Mouse (Mus musculus): ENCODE measurements around the gene Fhdc1.

Fhdc1 gene

DNA sequence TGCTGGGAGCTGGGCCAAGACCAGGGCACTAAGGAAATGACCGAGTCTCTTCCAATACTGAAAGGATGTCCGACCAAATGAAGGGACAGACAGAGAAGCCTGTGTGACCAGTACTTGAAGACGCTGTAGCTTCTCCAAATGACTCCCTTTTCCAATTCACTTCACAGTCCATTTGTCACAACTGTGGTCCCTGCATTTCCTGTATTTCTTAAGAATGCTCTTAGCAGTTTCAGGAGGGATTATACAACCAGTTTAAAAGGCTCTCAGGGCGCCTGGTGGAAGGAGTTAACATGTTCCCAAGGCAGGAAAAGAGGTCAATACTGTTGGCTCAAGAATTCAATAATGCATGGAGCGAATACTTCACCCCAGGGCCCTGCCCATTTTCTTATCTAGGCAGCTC lies 7.3 kb downstream of the Fhdc1 start:
- no peak for DNase-seq

DNA sequence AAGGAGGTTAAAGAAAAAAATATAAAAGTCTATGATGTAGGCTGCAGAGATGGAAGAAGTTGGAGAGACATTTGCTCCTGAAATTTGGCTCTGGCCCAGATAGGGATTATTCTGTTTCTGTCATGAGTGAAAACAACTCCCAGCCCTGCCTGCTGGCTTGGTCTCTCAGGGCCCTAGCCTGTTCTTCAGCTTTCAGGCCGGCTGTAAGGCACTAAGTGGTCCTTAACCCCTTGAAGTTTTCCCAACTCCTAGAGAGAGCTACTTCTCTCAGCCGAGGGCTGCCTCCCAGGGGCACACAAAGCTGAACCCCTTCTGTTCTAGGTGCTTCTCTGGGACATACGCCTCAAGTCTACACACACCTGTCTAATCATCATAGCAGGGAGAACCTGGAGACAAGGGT lies 7.7 kb downstream of the Fhdc1 start:
- no peak for DNase-seq

DNA sequence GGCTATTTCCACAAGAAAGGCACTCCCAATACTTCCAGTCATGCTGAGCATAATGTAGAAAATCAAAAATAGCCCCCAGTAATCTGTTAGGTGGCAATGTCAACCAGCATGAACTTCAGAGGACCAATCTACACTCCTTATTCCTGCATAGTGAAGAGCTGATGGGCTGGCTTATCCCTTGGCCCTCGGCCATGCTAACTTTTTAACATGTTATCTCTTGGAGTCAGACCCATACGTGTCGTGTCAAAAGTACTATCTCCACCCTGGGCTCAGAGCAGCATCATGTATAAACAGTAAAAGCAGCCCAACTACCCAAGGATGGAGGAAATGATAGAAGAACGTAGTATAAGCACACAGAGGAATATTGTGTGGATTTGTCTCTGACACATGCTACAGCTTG lies 9.1 kb downstream of the Fhdc1 start:
- DNase-seq: no peak

DNA sequence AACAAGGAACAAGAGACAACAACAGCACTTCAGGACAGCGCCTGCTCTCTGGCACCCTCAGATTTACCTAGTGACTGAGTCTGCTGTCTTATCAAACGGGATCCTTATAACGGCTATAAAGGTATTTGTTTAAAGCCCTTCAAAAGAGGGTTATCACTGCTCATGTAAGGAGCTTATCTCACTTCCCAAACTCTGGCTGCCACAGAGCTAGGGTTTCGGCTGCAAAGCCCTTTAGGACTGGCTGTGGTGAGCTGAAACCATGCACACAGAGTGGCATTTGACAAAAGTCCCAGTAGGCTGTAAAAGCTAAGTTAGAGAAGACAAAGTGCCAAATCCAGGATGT lies 12.1 kb downstream of the Fhdc1 start:
- DNase-seq: no peak

DNA sequence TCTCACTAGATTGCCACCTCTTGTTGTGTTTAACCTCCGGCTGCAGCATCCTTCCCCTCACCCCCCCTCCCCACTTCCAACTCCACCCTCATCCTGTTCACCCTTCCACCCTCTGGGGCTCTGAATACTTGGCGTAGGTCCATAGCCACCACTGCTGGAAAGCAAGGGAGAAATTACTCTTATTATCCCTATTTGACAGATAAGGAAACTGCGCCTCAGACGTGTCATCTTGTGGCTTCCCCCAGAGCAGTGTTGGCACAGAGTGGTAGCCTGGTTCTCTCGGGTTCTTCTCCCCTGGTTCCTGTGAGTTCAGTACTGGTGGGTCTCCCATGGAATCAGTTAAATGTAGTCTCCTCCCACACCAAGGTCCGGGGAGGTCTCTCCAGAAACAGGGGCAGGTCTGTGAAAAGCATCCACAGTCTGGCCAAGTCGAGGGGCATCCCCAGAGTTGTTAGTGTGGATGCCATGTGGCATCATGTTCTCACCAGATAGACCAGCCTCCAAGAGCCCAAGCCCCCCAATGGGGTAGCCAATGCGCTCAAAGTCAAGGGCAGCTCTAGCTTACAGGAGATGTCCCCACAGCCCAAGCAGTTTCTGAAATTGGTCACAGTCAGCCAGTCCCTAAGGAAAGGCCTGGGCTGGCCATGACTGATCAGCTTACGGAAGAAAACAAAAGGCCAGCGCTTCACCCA lies 12.7 kb downstream of the Fhdc1 start:
- DNase-seq: no peak

DNA sequence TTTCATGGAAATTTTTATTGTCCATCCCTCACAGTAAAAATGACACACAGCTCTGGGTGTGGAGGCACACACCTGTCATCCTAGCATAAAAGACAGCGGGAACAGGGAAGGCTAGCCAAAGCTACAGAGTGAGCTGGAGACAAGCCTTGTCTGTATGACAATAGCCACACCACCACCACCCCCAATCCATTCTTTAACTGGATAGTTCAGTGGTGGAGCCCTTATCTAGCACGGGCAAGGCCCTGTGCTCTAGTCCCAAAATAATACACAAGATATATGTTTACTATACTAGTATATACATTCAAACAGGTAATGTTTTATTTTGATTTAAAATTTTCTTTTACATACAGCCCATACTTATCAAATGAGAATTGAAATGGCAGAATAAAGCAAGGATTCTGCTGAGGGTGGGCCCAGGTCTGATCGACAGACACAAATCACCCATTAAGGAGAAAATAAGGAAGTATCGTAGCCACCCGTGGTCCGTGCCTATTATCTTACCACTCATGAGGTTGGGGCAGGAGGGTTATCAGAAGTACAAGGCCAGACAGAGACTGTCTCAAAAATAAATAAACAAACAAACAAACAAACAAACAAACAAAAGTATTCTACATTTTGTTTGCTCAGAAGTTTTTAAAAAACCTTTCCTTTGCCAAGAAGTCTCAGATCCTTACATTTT lies 14.3 kb downstream of the Fhdc1 start:
- no peak for DNase-seq

DNA sequence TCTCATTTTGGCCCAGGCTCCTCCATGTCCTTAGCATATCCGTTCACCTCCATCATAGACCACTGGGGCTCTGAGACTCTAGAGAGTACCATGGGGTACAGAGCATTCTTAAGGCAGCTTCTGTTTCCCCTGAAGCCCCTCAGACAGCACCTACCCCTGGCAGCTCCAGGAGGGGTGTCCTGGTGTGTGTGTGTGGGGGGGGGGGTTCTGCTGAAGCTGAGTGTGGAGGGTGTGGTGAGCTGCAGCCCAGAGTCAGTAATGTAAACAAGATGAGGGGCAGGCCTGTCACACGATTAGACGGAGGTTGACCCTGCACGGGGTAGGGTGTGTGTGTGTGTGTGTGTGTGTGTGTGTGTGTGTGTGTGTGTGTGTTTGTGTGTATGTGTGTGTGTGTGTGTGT lies 18.5 kb downstream of the Fhdc1 start:
- no peak for DNase-seq

DNA sequence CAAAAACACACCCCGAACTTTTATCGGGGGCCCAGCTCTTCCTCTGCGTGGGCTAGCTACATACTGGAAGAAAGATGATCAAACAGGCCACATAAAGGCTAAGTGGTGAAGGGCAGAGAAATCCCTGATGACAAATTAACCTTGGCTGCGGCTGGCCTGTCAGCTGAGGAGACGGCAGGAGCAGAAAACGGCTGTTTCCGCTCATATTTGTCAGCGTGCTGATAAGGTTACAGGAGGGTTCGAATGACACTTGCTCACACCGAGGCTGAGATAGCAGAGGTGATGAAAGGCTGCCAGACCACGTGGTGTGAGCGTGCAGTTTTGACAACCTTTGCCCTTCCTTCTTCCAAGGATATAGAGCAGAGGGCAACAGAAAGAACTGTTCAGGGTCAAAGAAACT lies 19.3 kb downstream of the Fhdc1 start:
- DNase-seq: no peak

DNA sequence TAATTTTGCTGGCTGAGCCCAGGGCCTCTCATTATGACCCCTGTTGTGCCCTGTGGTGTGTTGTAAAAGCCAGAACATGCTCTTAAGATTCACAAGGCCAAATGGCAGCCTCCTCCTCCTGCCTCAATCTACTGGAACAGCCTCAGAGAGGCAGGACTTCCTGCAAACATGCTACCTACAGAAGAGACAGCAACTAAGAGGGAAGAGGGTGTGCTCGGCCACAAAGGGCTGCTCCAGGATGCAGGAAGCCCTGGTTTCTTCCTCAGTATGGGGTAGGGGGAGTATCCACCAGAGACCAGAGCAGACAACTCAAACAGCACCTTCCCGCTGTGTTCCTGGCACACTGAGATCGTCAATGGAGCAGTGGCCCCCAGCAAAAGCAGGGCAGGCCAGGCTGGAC lies 19.7 kb downstream of the Fhdc1 start:
- DNase-seq: no peak

DNA sequence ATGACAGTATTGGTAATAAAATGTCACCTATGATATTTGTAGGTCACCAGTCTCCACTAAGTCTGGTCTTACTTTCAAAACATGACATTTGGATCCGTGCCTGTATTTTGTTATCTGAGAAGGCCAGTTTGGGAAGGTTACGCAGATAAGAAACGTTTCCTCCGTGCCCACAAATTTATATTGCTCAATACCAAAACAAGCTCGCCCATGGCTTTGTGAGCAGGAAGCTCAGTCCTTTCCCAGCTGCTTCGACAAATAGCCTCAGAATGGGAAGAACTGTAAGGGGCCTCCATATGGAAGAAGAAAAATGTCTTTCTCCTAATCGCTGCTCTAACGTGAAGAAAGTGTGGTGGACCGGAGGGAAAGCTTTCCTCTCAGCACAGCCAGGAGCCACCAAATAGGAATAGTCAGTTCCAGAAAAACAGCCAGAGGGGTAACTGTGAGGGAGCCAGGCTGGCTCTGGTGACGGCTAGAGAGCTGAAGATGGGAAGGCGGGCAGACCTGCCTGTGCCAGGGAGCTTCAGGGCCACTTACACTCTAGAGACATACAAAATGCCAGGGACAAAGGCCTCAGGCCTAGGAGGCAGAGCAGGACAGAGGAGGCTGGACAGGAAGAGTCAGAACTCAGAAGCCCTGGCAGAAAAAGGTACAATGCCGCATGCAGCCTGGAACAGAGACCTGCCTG lies 24.4 kb downstream of the Fhdc1 start:
- no peak for DNase-seq

DNA sequence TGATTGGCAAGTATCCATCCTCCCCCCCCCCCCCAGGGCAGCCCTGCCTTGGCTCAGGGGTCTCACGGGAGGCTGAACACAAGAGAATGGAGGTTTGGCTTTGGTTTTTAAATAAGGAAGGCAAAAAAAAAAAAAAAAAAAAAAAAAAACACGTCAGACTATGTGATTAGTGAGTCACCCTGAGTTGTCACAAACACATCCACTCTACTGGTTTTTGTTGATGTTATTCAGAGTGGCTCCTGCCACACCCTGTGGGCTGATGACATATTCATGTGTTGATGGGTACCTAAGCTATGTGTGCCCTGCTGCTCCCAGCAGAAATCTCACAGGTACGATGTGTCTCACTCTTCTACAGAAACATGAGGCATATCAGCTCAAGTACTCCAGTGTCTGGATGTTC lies 29.6 kb downstream of the Fhdc1 start:
- DNase-seq: no peak

DNA sequence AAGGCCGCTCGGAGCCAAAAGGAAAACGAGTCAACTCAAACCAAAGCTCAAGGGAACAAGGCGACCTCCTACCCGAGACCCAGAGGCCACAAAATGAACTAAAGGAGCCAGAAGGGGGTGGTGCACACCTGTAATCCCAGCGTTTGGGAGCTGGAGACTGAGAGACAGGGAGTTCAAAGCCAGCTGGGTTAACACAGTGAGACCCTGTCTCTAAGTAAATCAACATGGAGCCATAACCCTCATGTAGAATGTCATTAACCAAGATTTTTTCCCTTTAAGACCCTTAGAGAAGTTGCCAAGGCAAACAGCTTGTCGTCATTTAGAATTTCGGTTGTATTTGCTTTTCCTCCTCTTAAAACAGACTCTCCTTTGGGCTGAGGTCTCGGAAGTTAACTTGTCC lies 31.2 kb downstream of the Fhdc1 start:
- no peak for DNase-seq

DNA sequence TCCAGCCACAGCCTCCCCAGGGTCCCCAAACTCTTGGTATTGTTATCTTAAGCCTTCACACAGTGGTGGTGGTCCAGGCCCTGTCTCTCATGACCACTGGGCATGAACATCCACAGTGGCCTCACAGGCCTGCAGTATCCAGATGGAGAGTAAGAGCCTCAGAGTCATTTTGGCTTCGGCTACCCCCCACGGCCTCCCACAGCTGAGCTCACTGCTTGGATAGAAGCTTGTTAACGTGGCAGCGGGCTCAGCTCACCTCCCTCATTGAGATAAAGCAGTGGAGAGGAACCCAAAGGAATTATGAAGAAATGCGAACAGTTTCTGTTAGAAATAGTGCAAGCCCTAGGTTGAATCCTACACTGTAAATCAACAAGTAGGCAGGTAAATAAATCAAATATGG lies 32.4 kb downstream of the Fhdc1 start:
- DNase-seq: no peak

DNA sequence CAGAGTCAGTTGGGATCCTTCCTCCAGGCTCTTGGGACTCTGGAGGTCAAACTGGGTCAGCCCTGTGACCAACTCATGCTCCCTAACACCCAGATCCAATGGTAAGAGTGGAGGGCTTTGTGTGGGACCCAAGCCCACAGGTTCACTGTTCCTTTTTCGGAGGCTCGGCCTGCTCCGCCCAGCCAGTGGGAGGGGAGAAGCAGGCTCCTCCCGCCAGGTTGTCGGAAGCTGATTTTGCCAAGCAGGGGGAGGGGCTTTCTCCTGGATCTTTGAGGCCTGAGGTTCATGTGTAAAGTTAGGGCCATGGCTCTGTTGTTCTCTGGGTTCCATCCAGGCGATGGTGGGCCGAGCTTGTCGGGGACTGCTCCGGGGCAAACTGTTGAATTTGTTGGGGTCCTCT lies 34.4 kb downstream of the Fhdc1 start:
- no peak for DNase-seq

DNA sequence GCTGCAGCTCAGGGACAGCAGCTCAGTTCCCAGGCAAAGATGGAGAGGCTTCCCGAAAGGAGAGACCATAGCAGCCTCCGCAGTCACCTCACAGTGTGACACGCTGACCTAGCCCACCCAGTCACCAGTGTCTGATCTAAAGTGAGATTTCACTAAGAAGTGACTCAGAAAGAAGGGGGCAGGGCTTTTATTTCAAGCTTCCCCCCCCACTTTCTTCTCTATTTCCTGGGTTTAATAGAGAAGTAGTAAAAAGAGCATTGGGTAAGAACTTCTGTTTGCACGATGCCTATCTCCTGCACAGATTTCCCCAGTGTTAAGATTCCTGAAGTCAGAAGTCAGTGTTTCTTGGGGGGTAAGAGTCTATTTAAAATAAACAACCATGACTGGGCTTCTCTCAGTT lies 37.3 kb downstream of the Fhdc1 start:
- no peak for DNase-seq

DNA sequence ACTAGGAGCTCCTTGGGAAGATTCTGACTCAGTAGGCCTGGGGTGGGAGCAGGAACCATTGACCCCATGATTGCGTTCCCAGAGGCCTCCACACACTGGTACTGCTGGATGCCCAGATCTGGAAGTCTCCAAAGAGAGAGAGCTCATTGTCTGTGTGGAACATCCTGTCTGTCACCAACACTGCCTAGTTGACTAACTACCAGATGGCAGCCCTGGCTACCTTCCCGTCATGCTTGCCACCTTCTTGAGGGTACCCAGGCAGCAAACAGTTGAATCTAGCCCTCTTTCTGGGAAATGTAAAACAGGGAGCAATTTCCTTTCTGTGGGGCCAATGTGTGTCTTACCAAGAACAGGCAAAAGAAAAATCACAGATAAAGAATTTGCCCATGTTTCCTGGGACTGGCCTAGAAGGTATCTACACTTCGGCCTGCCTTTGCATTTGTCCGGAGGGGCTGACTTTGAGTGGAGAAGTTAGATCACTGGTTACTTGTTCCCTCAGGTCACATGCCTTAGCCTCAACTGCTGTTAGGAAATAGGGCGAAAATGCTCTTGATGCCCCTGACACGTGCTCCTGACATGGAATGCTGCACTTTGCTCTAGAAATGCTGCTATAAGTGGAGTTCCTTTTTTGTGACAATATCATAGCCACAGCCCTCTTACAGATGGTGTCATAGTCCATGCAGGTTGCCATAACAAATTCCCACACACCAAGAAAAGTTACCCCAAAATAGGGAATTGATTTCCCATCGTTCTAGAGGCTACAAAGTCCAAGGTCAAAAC lies 40.6 kb downstream of the Fhdc1 start:
- DNase-seq: peak; percentile 73

DNA sequence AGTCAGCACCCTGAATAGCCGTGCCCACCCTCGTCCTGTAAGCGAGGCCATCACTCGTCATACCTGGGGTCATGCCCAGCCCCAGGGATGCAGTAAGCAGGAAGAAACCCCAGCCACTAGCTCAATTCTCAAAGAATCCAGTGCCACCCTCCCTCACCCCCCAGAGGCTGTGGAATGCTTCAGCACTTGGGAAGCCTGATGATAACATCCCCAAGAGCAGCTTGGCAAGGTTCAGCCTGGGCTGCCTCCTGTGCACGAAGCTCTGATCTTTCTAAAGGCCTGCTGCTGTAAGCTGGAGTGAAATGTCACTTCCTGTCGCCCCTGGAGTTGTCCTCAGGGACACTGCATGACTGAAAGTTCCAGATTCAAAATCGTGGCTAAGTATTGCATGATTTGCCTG lies 41.4 kb downstream of the Fhdc1 start:
- no peak for DNase-seq

DNA sequence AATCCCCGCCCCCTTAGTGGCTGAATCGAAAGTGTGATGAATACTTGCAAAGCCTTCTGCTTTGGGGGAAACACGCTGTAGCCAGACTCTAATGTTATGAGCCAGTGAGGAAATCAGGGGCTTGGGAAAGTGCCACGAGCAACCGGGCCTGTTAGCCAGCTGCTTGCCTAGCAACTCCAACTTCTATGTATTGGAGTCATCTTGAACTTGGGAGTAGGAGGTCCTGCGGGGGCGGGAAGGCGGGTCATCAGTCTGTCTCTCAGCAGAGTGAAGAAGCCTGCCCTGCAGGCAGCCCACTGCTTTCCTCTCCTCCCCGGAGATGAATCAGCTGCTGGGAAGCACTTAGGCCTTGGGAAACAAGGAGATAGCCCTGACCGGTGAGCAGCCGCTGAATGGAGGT lies 42.1 kb downstream of the Fhdc1 start:
- peak; percentile 67 for DNase-seq

DNA sequence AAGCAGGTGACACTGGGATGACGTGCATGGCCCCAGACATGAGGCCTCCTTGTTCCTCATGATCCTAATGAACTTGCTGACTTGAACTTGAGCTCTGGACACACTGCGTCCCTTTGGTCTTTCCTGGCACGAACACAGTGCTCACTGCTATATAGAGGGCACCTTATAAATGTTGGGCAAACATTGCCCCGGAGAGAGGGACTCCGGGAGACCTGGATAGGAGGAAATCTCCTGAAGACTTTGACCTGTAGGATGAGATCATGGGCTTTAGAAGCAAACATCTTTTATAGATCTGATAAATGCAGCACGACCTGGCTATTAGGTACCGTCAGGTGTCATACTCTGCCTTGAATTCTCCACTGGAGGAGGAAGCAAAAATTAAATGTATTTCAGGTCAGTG lies 43.3 kb downstream of the Fhdc1 start:
- DNase-seq: no peak

DNA sequence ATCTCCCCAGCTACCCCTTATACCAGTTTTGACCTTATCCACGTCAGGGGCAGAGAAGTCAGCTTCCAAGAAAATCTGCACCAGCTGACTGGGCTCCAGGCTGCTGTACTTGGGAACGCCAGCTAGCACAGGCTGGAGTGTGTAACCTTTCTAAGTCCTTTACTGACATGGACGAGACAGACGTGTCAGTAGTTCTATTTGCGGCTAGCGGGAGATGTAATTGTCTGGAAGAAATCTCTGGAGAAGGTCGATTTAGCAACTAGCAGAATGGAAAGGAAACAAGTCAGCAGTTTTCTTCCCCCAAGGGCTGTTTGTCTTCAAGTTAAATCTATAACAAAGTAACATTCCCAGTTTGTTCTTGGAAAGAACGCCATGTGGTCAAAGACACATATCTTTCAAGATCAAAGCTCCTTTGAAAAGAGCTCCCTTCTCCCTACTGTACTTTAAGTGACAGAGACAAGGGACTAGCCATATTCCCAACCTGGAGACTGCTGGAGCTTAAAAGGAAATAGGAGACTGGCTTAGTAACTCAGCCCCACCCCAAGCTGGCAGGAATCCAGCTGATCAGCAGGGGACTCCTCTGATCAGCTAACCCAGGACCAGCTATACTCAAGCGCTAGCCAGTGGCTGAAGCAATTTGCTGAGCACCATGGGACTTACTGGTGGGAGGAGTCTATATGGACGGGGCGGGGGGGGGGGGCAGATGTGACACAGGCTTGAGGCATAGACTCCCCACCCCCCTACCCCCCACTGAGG lies 44.8 kb downstream of the Fhdc1 start:
- DNase-seq: no peak

DNA sequence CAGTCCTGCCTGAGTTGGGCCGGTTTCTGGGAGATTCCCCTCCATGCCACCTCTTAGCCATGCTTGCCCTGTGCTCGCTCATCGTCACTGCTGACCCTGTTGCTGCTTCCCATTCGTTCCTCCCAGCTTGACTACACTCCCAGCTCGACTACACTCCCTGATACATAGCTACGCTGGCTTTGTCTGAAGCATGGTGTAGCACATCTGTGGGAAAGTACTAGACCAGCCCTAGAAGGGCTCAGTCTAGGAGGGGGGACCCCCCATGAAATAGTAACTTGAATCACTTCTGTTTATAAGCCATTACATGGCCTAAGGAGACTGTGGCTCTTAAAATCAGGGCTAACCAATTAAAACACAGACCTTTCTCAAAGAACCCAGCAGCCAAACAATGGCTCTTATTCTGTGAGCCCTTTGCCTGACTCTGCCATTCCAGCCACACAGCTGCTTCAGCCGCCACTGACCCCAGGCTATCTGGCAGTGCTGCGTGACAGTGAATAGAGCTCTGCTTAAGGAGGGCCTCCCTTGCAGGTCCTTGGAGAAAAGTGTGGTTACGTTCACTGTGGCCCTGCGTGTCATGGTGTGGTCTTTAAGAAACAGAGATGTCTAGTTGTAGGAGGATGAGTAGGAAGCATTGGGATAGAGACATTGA lies 47.3 kb downstream of the Fhdc1 start:
- no peak for DNase-seq

DNA sequence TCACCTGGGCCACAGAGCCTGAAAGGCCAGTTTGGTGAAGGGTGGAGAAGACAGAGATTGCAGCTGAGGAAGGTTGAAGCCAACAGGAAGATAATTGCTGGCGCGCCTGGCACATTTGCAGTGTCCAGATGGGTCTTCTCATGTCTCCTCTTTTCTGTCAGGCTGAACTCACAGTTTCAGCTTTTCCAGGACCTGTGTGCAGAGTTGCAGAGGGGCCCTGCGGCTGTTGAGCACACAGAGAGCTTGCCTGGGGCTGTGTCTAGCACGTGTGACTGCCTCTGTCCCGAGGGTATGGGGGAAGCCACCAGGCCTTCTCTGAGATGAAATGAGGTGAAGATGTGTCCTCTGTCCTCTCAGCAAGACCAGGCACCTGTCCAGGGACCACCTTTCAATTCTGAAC lies 49.0 kb downstream of the Fhdc1 start:
- DNase-seq: no peak

DNA sequence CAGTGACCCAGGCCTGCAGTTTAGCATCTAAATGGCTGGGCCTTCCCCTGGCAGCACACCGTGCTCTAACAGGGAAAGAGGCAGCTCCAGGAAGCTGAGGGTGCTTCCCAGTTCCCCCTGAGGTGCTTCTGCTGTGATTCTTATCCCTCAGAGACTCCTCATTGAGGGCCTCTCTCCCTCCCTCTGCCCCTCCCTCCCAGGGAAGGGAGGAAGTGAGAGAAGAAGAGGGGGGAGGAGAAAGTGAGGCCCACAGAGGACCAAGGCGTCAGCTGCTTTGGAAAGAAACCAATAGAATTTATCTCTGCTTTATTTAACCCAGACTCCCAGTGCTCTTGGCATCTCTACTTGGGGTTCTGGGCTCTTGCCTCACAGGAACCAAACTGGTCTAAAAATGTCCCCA lies 50.1 kb downstream of the Fhdc1 start:
- DNase-seq: no peak
